Comparison of ENCODE assay signal across 7 mouse cellular contexts in genomic region chr19:29523701-29524100, GRCm38 (mm10). TPM values are rescaled to one million over a fixed set of nuclear protein-coding genes. Genes with fewer than 3 reads are reported as not detected.
DNase-seq lines count a peak whose midpoint lies in the region; ATAC-seq and TF ChIP-seq lines count a peak whose summit lies in the region.

No protein-coding gene starts in this region.

- no peak for TF ChIP-seq CTCF in lung, postnatal 0 days (IDR thresholded peaks at IDR 0.05)

- H3K4me2 ChIP-seq in lung, postnatal 0 days (replicated peaks; ENCODE audit: low read depth, low read length) = peak overlapping the region; percentile 77
- peak overlapping the region; percentile 70 for H3K4me2 ChIP-seq in embryonic facial prominence, embryonic 14.5 days (ENCODE audit: low read depth, low read length)
- peak overlapping the region; percentile 76 for H3K4me2 ChIP-seq in limb, embryonic 12.5 days
- H3K4me2 ChIP-seq in stomach, embryonic 16.5 days (ENCODE audit: low read depth, low read length) = peak overlapping the region; percentile 69

- H3K27me3 ChIP-seq in lung, postnatal 0 days (replicated peaks; ENCODE audit: insufficient read depth, low read length) = no peaks in the 10 kb centered on the region
- no peaks in the 10 kb centered on the region for H3K27me3 ChIP-seq in embryonic facial prominence, embryonic 14.5 days (replicated peaks; ENCODE audit: control insufficient read depth, insufficient read depth, low read length)
- no peaks in the 10 kb centered on the region for H3K27me3 ChIP-seq in limb, embryonic 12.5 days
- H3K27me3 ChIP-seq in stomach, embryonic 16.5 days (ENCODE audit: control insufficient read depth, insufficient read depth, low read length) = no peaks in the 10 kb centered on the region

- DNase-seq in lung, postnatal 0 days (ENCODE audit: low spot score) = peak; percentile 25
- no peak for DNase-seq in lung, postnatal 4 days
- DNase-seq in embryonic facial prominence, embryonic 14.5 days (ENCODE audit: low spot score) = no peak
- DNase-seq in B cell, adult 2 months = no peak
- DNase-seq in layer of hippocampus, adult 9-11 months = no peak

- 47% methylated on average over 5 of the region's 5 CpGs for WGBS in lung, postnatal 0 days
- 24% methylated on average over 5 of the region's 5 CpGs for WGBS in embryonic facial prominence, embryonic 14.5 days
- 13% methylated on average over 5 of the region's 5 CpGs for WGBS in limb, embryonic 12.5 days
- WGBS in stomach, embryonic 16.5 days = 37% methylated on average over 5 of the region's 5 CpGs

- H3K4me3 ChIP-seq in lung, postnatal 0 days (ENCODE audit: low read depth, low read length) = peak overlapping the region; percentile 95
- H3K4me3 ChIP-seq in embryonic facial prominence, embryonic 14.5 days (ENCODE audit: low read depth, low read length) = peak overlapping the region; percentile 91
- H3K4me3 ChIP-seq in limb, embryonic 12.5 days (replicated peaks) = peak overlapping the region; percentile 89
- H3K4me3 ChIP-seq in stomach, embryonic 16.5 days (replicated peaks; ENCODE audit: low read length) = peak overlapping the region; percentile 92

- H3K9ac ChIP-seq in lung, postnatal 0 days (replicated peaks; ENCODE audit: low read depth) = peak overlapping the region; percentile 86
- H3K9ac ChIP-seq in embryonic facial prominence, embryonic 14.5 days (ENCODE audit: low read depth, low read length) = peak overlapping the region; percentile 98
- H3K9ac ChIP-seq in limb, embryonic 12.5 days (replicated peaks) = peak overlapping the region; percentile 92
- peak overlapping the region; percentile 95 for H3K9ac ChIP-seq in stomach, embryonic 16.5 days (ENCODE audit: low read length)

- peak overlapping the region; percentile 97 for H3K27ac ChIP-seq in lung, postnatal 0 days (ENCODE audit: low read length)
- peak overlapping the region; percentile 96; the same call in 1 of the 2 replicates for H3K27ac ChIP-seq in embryonic facial prominence, embryonic 14.5 days (replicated peaks; ENCODE audit: low read depth, low read length)
- H3K27ac ChIP-seq in limb, embryonic 12.5 days = peak overlapping the region; percentile 97
- no peak overlapping the region; the same call in 1 of the 2 replicates for H3K27ac ChIP-seq in stomach, embryonic 16.5 days (ENCODE audit: low read length)

- TF ChIP-seq EP300 in lung, postnatal 0 days (IDR thresholded peaks at IDR 0.05) = no peak

- no peaks in the 10 kb centered on the region for H3K9me3 ChIP-seq in lung, postnatal 0 days (ENCODE audit: low read length)
- H3K9me3 ChIP-seq in embryonic facial prominence, embryonic 14.5 days (ENCODE audit: control insufficient read depth, low read length) = peaks cover under 1% of the 10 kb centered on the region
- H3K9me3 ChIP-seq in limb, embryonic 12.5 days = peaks cover 2% of the 10 kb centered on the region; the same call in 1 of the 2 replicates
- peaks cover 1% of the 10 kb centered on the region; the same call in 1 of the 2 replicates for H3K9me3 ChIP-seq in stomach, embryonic 16.5 days (replicated peaks; ENCODE audit: control insufficient read depth, low read length)

- H3K36me3 ChIP-seq in lung, postnatal 0 days (ENCODE audit: insufficient read depth, low read length) = no peaks in the 10 kb centered on the region
- H3K36me3 ChIP-seq in embryonic facial prominence, embryonic 14.5 days (ENCODE audit: control insufficient read depth, insufficient read depth, low read length) = 0 out of 2 replicates have a peak, but pooled peaks cover 3% of the 10 kb centered on the region
- H3K36me3 ChIP-seq in limb, embryonic 12.5 days = no peaks in the 10 kb centered on the region
- no peaks in the 10 kb centered on the region for H3K36me3 ChIP-seq in stomach, embryonic 16.5 days (ENCODE audit: control insufficient read depth, insufficient read depth, low read length)

- peaks cover 7% of the 10 kb centered on the region; the same call in 1 of the 2 replicates for H3K4me1 ChIP-seq in lung, postnatal 0 days (ENCODE audit: insufficient read depth, low read depth, low read length)
- H3K4me1 ChIP-seq in embryonic facial prominence, embryonic 14.5 days (ENCODE audit: control insufficient read depth, insufficient read depth, low read length) = peaks cover 16% of the 10 kb centered on the region
- H3K4me1 ChIP-seq in limb, embryonic 12.5 days (replicated peaks) = peaks cover 18% of the 10 kb centered on the region
- peaks cover 12% of the 10 kb centered on the region for H3K4me1 ChIP-seq in stomach, embryonic 16.5 days (ENCODE audit: control insufficient read depth, insufficient read depth, low read length)

- no peak for ATAC-seq in lung, postnatal 0 days
- no peak for ATAC-seq in embryonic facial prominence, embryonic 14.5 days (ENCODE audit: low read depth)
- no peak for ATAC-seq in limb, embryonic 12.5 days (ENCODE audit: insufficient number of reproducible peaks, insufficient read depth, low FRiP score, low TSS enrichment, low read depth)
- ATAC-seq in stomach, embryonic 16.5 days (ENCODE audit: insufficient read depth, low FRiP score) = no peak

RNA-seq across cellular contexts. Expression of gene Ric1, which starts 1.6 kb away (rescaled TPM):
- 17.7 and 18.6 TPM in 2 replicates for polyA plus RNA-seq in lung, postnatal 0 days (2015; fragmentation: Nextera tagmentation; extraction: Ambion mirVana)
- 21.1 and 21.6 TPM in 2 replicates for polyA plus RNA-seq in embryonic facial prominence, embryonic 14.5 days (2014; fragmentation: Nextera tagmentation; extraction: Ambion mirVana)
- polyA plus RNA-seq in limb, embryonic 12.5 days (2016; fragmentation: Nextera tagmentation; extraction: Ambion mirVana) = 25.6 and 26.5 TPM in 2 replicates
- 11.1 and 11.6 TPM in 2 replicates for polyA plus RNA-seq in stomach, embryonic 16.5 days (2015; fragmentation: Nextera tagmentation; extraction: Ambion mirVana)
